ENCODE assay signal across 9 mouse cellular contexts in genomic region chr6:140297969-140298554, GRCm38 (mm10).
DNase-seq lines count a peak whose midpoint lies in the region; ATAC-seq lines count a peak whose summit lies in the region.
"Had no signal": no experiment of that assay in that cellular context is flagged by ENCODE, and none has a peak within 500 bp of the region (broad histone marks: within the 10 kb centered on the region; RNA-seq: fewer than 3 reads in every experiment).

No protein-coding gene starts in this region.

- no peaks in the 10 kb centered on the region for H3K4me1 ChIP-seq in kidney, embryonic 14.5 days (ENCODE audit: control insufficient read depth, insufficient read depth, low read length)
- H3K4me1 ChIP-seq in kidney, embryonic 16.5 days (ENCODE audit: insufficient read depth, low read length), result peaks cover 17% of the 10 kb centered on the region
- H3K4me1 ChIP-seq in forebrain, embryonic 12.5 days, result peaks cover 9% of the 10 kb centered on the region
- peaks cover 3% of the 10 kb centered on the region; the same call in 1 of the 2 replicates for H3K4me1 ChIP-seq in hindbrain, embryonic 16.5 days (ENCODE audit: control insufficient read depth, insufficient read depth, low read depth, low read length)
- H3K4me1 ChIP-seq in midbrain, embryonic 15.5 days, result 0 out of 2 replicates have a peak, but pooled peaks cover 6% of the 10 kb centered on the region
- peaks cover 7% of the 10 kb centered on the region for H3K4me1 ChIP-seq in embryonic facial prominence, embryonic 10.5 days
- H3K4me1 ChIP-seq: liver, embryonic 15.5 days had no signal

- H3K36me3 ChIP-seq in kidney, embryonic 14.5 days (ENCODE audit: control insufficient read depth, insufficient read depth, low read length), result no peaks in the 10 kb centered on the region
- H3K36me3 ChIP-seq in kidney, embryonic 16.5 days (ENCODE audit: insufficient read depth, low read length), result no peaks in the 10 kb centered on the region
- H3K36me3 ChIP-seq in forebrain, embryonic 12.5 days (replicated peaks), result no peaks in the 10 kb centered on the region
- no peaks in the 10 kb centered on the region for H3K36me3 ChIP-seq in hindbrain, embryonic 16.5 days (ENCODE audit: control insufficient read depth, insufficient read depth, low read length)
- H3K36me3 ChIP-seq in midbrain, embryonic 15.5 days (replicated peaks), result no peaks in the 10 kb centered on the region
- no peaks in the 10 kb centered on the region for H3K36me3 ChIP-seq in embryonic facial prominence, embryonic 10.5 days (replicated peaks)
- H3K36me3 ChIP-seq: liver, embryonic 15.5 days had no signal

- H3K9ac ChIP-seq in kidney, embryonic 14.5 days (ENCODE audit: low read depth, low read length), result no peak overlapping the region
- H3K9ac ChIP-seq in kidney, embryonic 16.5 days (replicated peaks; ENCODE audit: low read length), result no peak overlapping the region
- H3K9ac ChIP-seq in forebrain, embryonic 12.5 days, result no peak overlapping the region
- H3K9ac ChIP-seq in hindbrain, embryonic 16.5 days (ENCODE audit: low read depth, low read length), result no peak overlapping the region
- H3K9ac ChIP-seq in midbrain, embryonic 15.5 days, result no peak overlapping the region
- H3K9ac ChIP-seq: liver, embryonic 15.5 days had no signal

- no peak overlapping the region for H3K4me3 ChIP-seq in kidney, embryonic 14.5 days (ENCODE audit: low read length)
- H3K4me3 ChIP-seq in kidney, embryonic 16.5 days (ENCODE audit: low read length), result no peak overlapping the region
- H3K4me3 ChIP-seq in forebrain, embryonic 12.5 days (replicated peaks), result no peak overlapping the region
- no peak overlapping the region for H3K4me3 ChIP-seq in hindbrain, embryonic 16.5 days (ENCODE audit: low read length)
- no peak overlapping the region for H3K4me3 ChIP-seq in midbrain, embryonic 15.5 days
- no peak overlapping the region for H3K4me3 ChIP-seq in embryonic facial prominence, embryonic 10.5 days
- H3K4me3 ChIP-seq: liver, embryonic 15.5 days had no signal

- H3K4me2 ChIP-seq in kidney, embryonic 14.5 days (replicated peaks; ENCODE audit: low read depth, low read length), result no peak overlapping the region
- H3K4me2 ChIP-seq in kidney, embryonic 16.5 days (replicated peaks; ENCODE audit: low read depth, low read length), result no peak overlapping the region
- H3K4me2 ChIP-seq in forebrain, embryonic 12.5 days, result peak overlapping the region; percentile 13; the same call in 1 of the 2 replicates
- peak overlapping the region; percentile 22 for H3K4me2 ChIP-seq in hindbrain, embryonic 16.5 days (ENCODE audit: low read length)
- no peak overlapping the region for H3K4me2 ChIP-seq in midbrain, embryonic 15.5 days
- H3K4me2 ChIP-seq: liver, embryonic 15.5 days had no signal

- no peaks in the 10 kb centered on the region for H3K9me3 ChIP-seq in kidney, embryonic 14.5 days (ENCODE audit: control insufficient read depth, low read length)
- H3K9me3 ChIP-seq in kidney, embryonic 16.5 days (ENCODE audit: low read length), result no peaks in the 10 kb centered on the region
- H3K9me3 ChIP-seq in forebrain, embryonic 12.5 days, result no peaks in the 10 kb centered on the region
- no peaks in the 10 kb centered on the region for H3K9me3 ChIP-seq in hindbrain, embryonic 16.5 days (ENCODE audit: control insufficient read depth, low read length)
- H3K9me3 ChIP-seq in midbrain, embryonic 15.5 days, result no peaks in the 10 kb centered on the region
- H3K9me3 ChIP-seq in embryonic facial prominence, embryonic 10.5 days, result no peaks in the 10 kb centered on the region
- H3K9me3 ChIP-seq: liver, embryonic 15.5 days had no signal

- no peak for DNase-seq in embryonic facial prominence, embryonic 10.5 days (ENCODE audit: low spot score)
- DNase-seq in cerebellum, adult 11-12 months, result no peak

- peak; percentile 41 for ATAC-seq in kidney, embryonic 14.5 days (ENCODE audit: low FRiP score, low TSS enrichment)
- ATAC-seq in kidney, embryonic 16.5 days (ENCODE audit: low FRiP score, low TSS enrichment), result no peak
- ATAC-seq in forebrain, embryonic 12.5 days (ENCODE audit: low FRiP score), result peak; percentile 62; the same call in 1 of the 2 replicates
- peak; percentile 51 for ATAC-seq in hindbrain, embryonic 16.5 days
- peak; percentile 35; the same call in 1 of the 2 replicates for ATAC-seq in midbrain, embryonic 15.5 days (replicated peaks)
- ATAC-seq: intestine, embryonic 16.5 days had no signal

- 78% methylated on average over 14 of the region's 14 CpGs for WGBS in kidney, embryonic 14.5 days
- WGBS in kidney, embryonic 16.5 days, result 71% methylated on average over 14 of the region's 14 CpGs
- 64% methylated on average over 14 of the region's 14 CpGs for WGBS in forebrain, embryonic 12.5 days
- 54% methylated on average over 14 of the region's 14 CpGs for WGBS in hindbrain, embryonic 16.5 days
- 62% methylated on average over 14 of the region's 14 CpGs for whole genome bisulfite sequencing in midbrain, embryonic 15.5 days
- 77% methylated on average over 14 of the region's 14 CpGs for WGBS in embryonic facial prominence, embryonic 10.5 days

- H3K27ac ChIP-seq in kidney, embryonic 14.5 days (ENCODE audit: low read depth, low read length), result no peak overlapping the region
- H3K27ac ChIP-seq in kidney, embryonic 16.5 days (ENCODE audit: low read length), result no peak overlapping the region
- H3K27ac ChIP-seq in forebrain, embryonic 12.5 days, result no peak overlapping the region
- H3K27ac ChIP-seq in hindbrain, embryonic 16.5 days (ENCODE audit: low read depth, low read length), result no peak overlapping the region
- no peak overlapping the region for H3K27ac ChIP-seq in midbrain, embryonic 15.5 days
- no peak overlapping the region for H3K27ac ChIP-seq in embryonic facial prominence, embryonic 10.5 days (replicated peaks)
- H3K27ac ChIP-seq: liver, embryonic 15.5 days had no signal

- no peaks in the 10 kb centered on the region for H3K27me3 ChIP-seq in kidney, embryonic 14.5 days (ENCODE audit: control insufficient read depth, insufficient read depth, low read length)
- no peaks in the 10 kb centered on the region for H3K27me3 ChIP-seq in kidney, embryonic 16.5 days (ENCODE audit: insufficient read depth, low read length)
- H3K27me3 ChIP-seq in forebrain, embryonic 12.5 days, result no peaks in the 10 kb centered on the region
- no peaks in the 10 kb centered on the region for H3K27me3 ChIP-seq in hindbrain, embryonic 16.5 days (replicated peaks; ENCODE audit: control insufficient read depth, insufficient read depth, low read length)
- no peaks in the 10 kb centered on the region for H3K27me3 ChIP-seq in midbrain, embryonic 15.5 days (replicated peaks)
- H3K27me3 ChIP-seq in embryonic facial prominence, embryonic 10.5 days (replicated peaks; ENCODE audit: low read depth, poor library complexity, severe bottlenecking), result no peaks in the 10 kb centered on the region
- H3K27me3 ChIP-seq: liver, embryonic 15.5 days had no signal

Comparison
In these comparisons a context has a peak if more than half of its experiments do, and no peak if none do; other contexts are left out.
1. H3K4me2 ChIP-seq: peak in forebrain, embryonic 12.5 days (single experiment) and hindbrain, embryonic 16.5 days (single experiment); none in kidney, embryonic 14.5 days (single experiment), kidney, embryonic 16.5 days (single experiment) and midbrain, embryonic 15.5 days (single experiment).